ENCODE assay signal across 12 mouse cellular contexts in the genomic region with DNA sequence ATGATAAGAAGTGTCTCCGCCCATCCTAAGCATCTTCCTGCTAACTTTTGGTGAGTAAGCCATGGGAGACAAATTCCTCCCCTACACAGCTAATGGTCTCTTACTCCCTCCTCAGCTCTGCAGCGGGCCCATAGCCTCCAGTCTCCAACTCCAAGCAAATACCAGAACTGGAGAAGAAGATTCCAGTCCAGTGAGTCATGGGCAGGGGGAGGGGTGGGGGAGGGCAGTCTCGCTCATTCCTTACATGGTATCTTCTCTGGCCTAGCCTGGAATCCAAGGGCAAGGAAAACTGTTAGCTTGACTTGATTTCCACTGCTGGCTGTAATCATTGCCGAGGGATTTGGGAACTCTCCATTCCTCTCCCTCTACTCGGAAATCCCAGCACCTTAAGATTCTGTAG. TPM values are rescaled to one million over a fixed set of nuclear protein-coding genes. Genes with fewer than 3 reads are reported as not detected.
DNase-seq lines count a peak whose midpoint lies in the region; ATAC-seq lines count a peak whose summit lies in the region.
"Had no signal": no experiment of that assay in that cellular context is flagged by ENCODE, and none has a peak within 500 bp of the region (broad histone marks: within the 10 kb centered on the region; RNA-seq: fewer than 3 reads in every experiment).

No protein-coding gene starts in this region.

- H3K4me1 ChIP-seq in heart, embryonic 10.5 days = peaks cover 37% of the 10 kb centered on the region
- no peaks in the 10 kb centered on the region for H3K4me1 ChIP-seq in liver, embryonic 16.5 days (ENCODE audit: control insufficient read depth, low read depth, low read length)

- peak; percentile 94 for DNase-seq in heart, embryonic 10.5 days (ENCODE audit: low spot score)
- no peak for DNase-seq in heart, adult 9 months (ENCODE audit: low spot score in 2 of 2)
- peak; percentile 50 for DNase-seq in ovary, adult 18-20 months (ENCODE audit: low spot score)
- DNase-seq in ovary, postnatal 10 days (ENCODE audit: low spot score) = no peak
- DNase-seq in adrenal gland, postnatal 4 days (ENCODE audit: low spot score in 2 of 2) = no peak
- DNase-seq in right cerebral cortex, adult 2 months (ENCODE audit: low spot score in 2 of 2) = no peak
- DNase-seq: adrenal gland, adult 8-10 months; cerebellum, postnatal 36 days; gastrocnemius, postnatal 36 days had no signal

- H3K36me3 ChIP-seq in heart, embryonic 10.5 days = peaks cover 17% of the 10 kb centered on the region
- no peaks in the 10 kb centered on the region for H3K36me3 ChIP-seq in liver, embryonic 16.5 days (ENCODE audit: control insufficient read depth, insufficient read depth)

- no peak overlapping the region for H3K4me3 ChIP-seq in heart, embryonic 10.5 days
- H3K4me3 ChIP-seq in liver, embryonic 16.5 days (ENCODE audit: low read depth, low read length) = no peak overlapping the region

- no peaks in the 10 kb centered on the region for H3K9me3 ChIP-seq in heart, embryonic 10.5 days
- no peaks in the 10 kb centered on the region for H3K9me3 ChIP-seq in liver, embryonic 16.5 days (replicated peaks; ENCODE audit: control insufficient read depth, low read length)

- peak overlapping the region; percentile 88 for H3K27ac ChIP-seq in heart, embryonic 10.5 days
- H3K27ac ChIP-seq in liver, embryonic 16.5 days (ENCODE audit: low read length) = no peak overlapping the region

- 0 out of 2 replicates have a peak, but pooled peaks have one; percentile 19 for ATAC-seq in liver, embryonic 16.5 days (ENCODE audit: low read depth)
- no peak for ATAC-seq in activated CD4-positive, CD25-positive, alpha-beta regulatory T cell, adult 4 months
- ATAC-seq: CD4-positive, CD25-positive, alpha-beta regulatory T cell, adult 4 months had no signal

- H3K27me3 ChIP-seq in heart, embryonic 10.5 days (ENCODE audit: insufficient read depth, poor library complexity, severe bottlenecking) = no peaks in the 10 kb centered on the region
- no peaks in the 10 kb centered on the region for H3K27me3 ChIP-seq in liver, embryonic 16.5 days (ENCODE audit: control insufficient read depth, insufficient read depth, low read depth, low read length)

- H3K9ac ChIP-seq in liver, embryonic 16.5 days (ENCODE audit: low read depth, low read length) = no peak overlapping the region

- WGBS in heart, embryonic 10.5 days = 20% methylated on average over 5 of the region's 5 CpGs
- WGBS in liver, embryonic 16.5 days (ENCODE audit: insufficient replicate concordance) = 41% methylated on average over 5 of the region's 5 CpGs

- H3K4me2 ChIP-seq in liver, embryonic 16.5 days (ENCODE audit: low read depth, low read length) = no peak overlapping the region

RNA-seq across cellular contexts. Expression of gene Parva, which starts 51.4 kb away (rescaled TPM):
- 82.5 and 94.9 TPM in 2 replicates for polyA plus RNA-seq in heart, embryonic 10.5 days (2016; fragmentation: Nextera tagmentation; extraction: Ambion mirVana)
- 8.0 and 9.2 TPM in 2 replicates for polyA plus RNA-seq in liver, embryonic 16.5 days (2015; fragmentation: Nextera tagmentation; extraction: Ambion mirVana)
- not detected for polyA plus RNA-seq in activated CD4-positive, CD25-positive, alpha-beta regulatory T cell, adult 4 months (2017; shearing (Covaris generic))
- total RNA-seq in adrenal gland, postnatal 4 days (2021) = 100 to 1,000 TPM; 106 to 136 TPM
- polyA plus RNA-seq: CD4-positive, CD25-positive, alpha-beta regulatory T cell, adult 4 months had no signal

Comparison
In these comparisons a context has a peak if more than half of its experiments do, and no peak if none do; other contexts are left out.
1. DNase-seq: peak in heart, embryonic 10.5 days (single experiment) and ovary, adult 18-20 months (single experiment); none in heart, adult 9 months (0 of 2), ovary, postnatal 10 days (single experiment), adrenal gland, postnatal 4 days (0 of 2) and right cerebral cortex, adult 2 months (0 of 2).